Mouse (Mus musculus): Measurements from ENCODE around the gene Tspoap1. TPM values are rescaled to one million over a fixed set of nuclear protein-coding genes. Genes with fewer than 3 reads are reported as not detected.

The Tspoap1 gene
- polyA plus RNA-seq, 1 experiment = 3.1 TPM

DNA sequence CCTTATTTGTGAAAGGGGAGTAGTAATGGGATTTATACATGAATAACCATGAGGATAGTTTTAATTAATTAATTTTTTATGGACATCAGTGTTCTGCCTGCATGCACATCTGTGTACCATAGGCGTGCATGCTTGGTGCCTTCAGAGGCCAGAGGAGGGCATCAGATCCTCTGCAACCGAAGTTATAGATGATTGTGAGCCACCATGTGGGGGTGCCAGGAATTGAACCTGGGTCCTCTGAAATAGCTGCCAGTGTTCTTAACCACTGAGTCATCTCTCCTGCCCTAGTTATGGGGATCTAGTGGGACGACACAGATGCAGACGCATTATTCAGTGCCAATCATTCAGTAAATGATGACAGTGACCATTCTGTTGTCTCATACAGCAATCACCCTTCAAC, 37.5 kb upstream of the Tspoap1 start:
- H3K4me3 ChIP-seq (ENCODE audit: insufficient read depth, low read depth, low read length) = no peak overlapping the region
- 0 out of 2 replicates have a peak, but pooled peaks have one; percentile 15 for TF ChIP-seq CTCF (conservative IDR thresholded peaks at IDR 0.05; ENCODE audit: insufficient read depth, insufficient read length, low read depth, low read length)
- no peak for TF ChIP-seq POLR2A (IDR thresholded peaks at IDR 0.05; ENCODE audit: low read depth, low read length)
- 86% methylated on average over 4 of the region's 4 CpGs for WGBS
- H3K27ac ChIP-seq (ENCODE audit: insufficient read depth, low read depth, low read length) = no peak overlapping the region
- H3K4me1 ChIP-seq (ENCODE audit: control insufficient read depth, insufficient read depth, low read length) = no peaks in the 10 kb centered on the region
- no peaks in the 10 kb centered on the region; the same call in 1 of the 2 replicates for H3K36me3 ChIP-seq (ENCODE audit: control insufficient read depth, insufficient read depth, low read length)
- no peak for DNase-seq
- no peaks in the 10 kb centered on the region for H3K27me3 ChIP-seq (replicated peaks; ENCODE audit: control insufficient read depth, insufficient read depth, low read length)

GRCm38 (mm10) chr11:87725515-87725914, 34.8 kb upstream of the Tspoap1 start:
- no peak for DNase-seq
- Histone ChIP-seq H3K36me3 (ENCODE audit: control insufficient read depth, insufficient read depth, low read length) (no peaks in the 10 kb centered on the region), H3K27ac (ENCODE audit: insufficient read depth, low read depth, low read length) (no peak overlapping the region), H3K4me1 (ENCODE audit: control insufficient read depth, insufficient read depth, low read length) (no peaks in the 10 kb centered on the region), H3K4me3 (ENCODE audit: insufficient read depth, low read depth, low read length) (no peak overlapping the region), H3K27me3 (replicated peaks; ENCODE audit: control insufficient read depth, insufficient read depth, low read length) (no peaks in the 10 kb centered on the region)
- TF ChIP-seq CTCF (conservative IDR thresholded peaks at IDR 0.05; ENCODE audit: insufficient read depth, insufficient read length, low read depth, low read length) (no peak), POLR2A (IDR thresholded peaks at IDR 0.05; ENCODE audit: low read depth, low read length) (no peak)

DNA sequence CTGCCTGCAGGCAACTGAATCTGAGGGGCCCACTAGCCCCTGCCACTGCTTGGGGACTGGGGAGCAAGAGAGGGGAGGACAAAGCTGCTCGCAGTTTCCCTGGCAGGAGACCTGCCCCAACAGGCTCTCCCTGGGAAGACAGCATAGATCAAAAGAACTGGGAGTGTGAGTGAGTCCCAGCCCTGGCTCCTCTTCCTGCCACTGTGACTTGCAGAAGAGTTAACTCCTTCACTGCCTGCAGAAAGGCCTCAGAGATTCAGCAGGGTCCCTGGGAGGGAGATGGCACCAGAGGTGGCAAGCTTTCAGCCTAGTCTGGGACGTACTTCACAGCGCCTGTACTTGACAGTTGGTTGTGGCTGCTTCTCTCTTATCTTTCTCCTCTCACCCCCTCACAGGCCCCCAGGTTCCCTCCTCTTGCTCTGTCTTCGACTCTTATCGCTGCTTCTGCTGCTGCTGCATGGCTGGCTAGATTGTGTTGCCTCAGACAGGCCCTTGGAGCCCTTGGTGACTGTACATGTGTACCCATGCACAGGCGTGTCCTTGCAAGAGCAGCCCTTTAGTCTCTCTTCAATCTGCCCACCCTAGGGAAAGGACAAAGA, 34.3 kb upstream of the Tspoap1 start:
- no peak for TF ChIP-seq POLR2A (IDR thresholded peaks at IDR 0.05; ENCODE audit: low read depth, low read length)
- 56% methylated on average over 6 of the region's 6 CpGs for WGBS
- no peaks in the 10 kb centered on the region for H3K36me3 ChIP-seq (ENCODE audit: control insufficient read depth, insufficient read depth, low read length)
- no peak overlapping the region for H3K27ac ChIP-seq (ENCODE audit: insufficient read depth, low read depth, low read length)
- H3K4me1 ChIP-seq (ENCODE audit: control insufficient read depth, insufficient read depth, low read length) = no peaks in the 10 kb centered on the region
- no peak for DNase-seq
- H3K4me3 ChIP-seq (ENCODE audit: insufficient read depth, low read depth, low read length) = no peak overlapping the region
- no peaks in the 10 kb centered on the region for H3K27me3 ChIP-seq (replicated peaks; ENCODE audit: control insufficient read depth, insufficient read depth, low read length)

DNA sequence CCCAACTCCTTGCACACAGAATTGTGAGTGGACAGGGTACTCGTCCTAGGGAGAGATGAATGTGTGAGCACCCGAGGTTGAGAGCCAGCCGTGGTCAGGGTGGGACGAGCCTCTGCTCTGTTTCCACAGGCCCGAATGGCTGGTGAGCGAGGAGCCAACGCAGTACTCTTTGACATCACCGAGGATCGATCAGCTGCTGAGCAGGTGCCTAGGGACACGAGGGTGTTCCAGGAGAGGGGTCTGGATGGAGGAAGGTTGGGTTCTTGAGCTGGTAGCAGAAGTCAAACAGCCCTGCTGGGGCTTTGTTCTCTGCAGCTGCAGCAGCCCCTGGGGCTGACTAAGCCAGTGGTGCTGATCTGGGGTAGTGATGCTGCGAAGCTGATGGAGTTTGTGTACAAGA, 33.3 kb upstream of the Tspoap1 start:
- 77% methylated on average over 11 of the region's 11 CpGs for WGBS
- no peak overlapping the region for H3K27ac ChIP-seq (ENCODE audit: insufficient read depth, low read depth, low read length)
- no peaks in the 10 kb centered on the region for H3K36me3 ChIP-seq (ENCODE audit: control insufficient read depth, insufficient read depth, low read length)

DNA sequence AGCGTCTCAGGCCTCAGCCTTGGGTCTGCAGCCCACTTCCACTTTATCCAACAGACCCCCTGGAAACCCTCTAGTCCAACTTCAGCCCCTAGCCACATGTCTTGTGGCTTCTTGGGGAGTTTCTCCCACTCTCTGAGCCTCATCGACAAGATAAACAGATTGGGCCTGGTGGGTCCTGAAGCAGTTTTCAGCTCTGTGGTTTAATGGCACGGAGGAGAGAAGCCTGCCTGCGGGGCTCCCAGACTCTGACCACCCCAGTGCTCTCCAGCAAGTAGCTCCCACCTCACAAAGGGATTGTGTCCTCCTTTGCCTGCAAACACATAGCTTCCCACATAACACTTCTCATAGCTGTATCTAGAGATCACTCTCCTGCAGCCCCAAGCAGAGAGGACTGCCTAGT, 32.9 kb upstream of the Tspoap1 start:
- Histone ChIP-seq H3K4me1 (ENCODE audit: control insufficient read depth, insufficient read depth, low read length) (no peaks in the 10 kb centered on the region), H3K4me3 (ENCODE audit: insufficient read depth, low read depth, low read length) (no peak overlapping the region), H3K27ac (ENCODE audit: insufficient read depth, low read depth, low read length) (no peak overlapping the region), H3K36me3 (ENCODE audit: control insufficient read depth, insufficient read depth, low read length) (no peaks in the 10 kb centered on the region), H3K27me3 (replicated peaks; ENCODE audit: control insufficient read depth, insufficient read depth, low read length) (no peaks in the 10 kb centered on the region)
- DNase-seq = no peak
- 66% methylated on average over 4 of the region's 4 CpGs for WGBS
- TF ChIP-seq CTCF (conservative IDR thresholded peaks at IDR 0.05; ENCODE audit: insufficient read depth, insufficient read length, low read depth, low read length) (no peak), POLR2A (IDR thresholded peaks at IDR 0.05; ENCODE audit: low read depth, low read length) (no peak)

More for the DNA sequence above, 33.3 kb upstream of the Tspoap1 start:
- H3K4me3 ChIP-seq (ENCODE audit: insufficient read depth, low read depth, low read length) = no peak overlapping the region
- no peak for DNase-seq
- H3K4me1 ChIP-seq (ENCODE audit: control insufficient read depth, insufficient read depth, low read length) = no peaks in the 10 kb centered on the region
- H3K27me3 ChIP-seq (replicated peaks; ENCODE audit: control insufficient read depth, insufficient read depth, low read length) = no peaks in the 10 kb centered on the region
- TF ChIP-seq CTCF (conservative IDR thresholded peaks at IDR 0.05; ENCODE audit: insufficient read depth, insufficient read length, low read depth, low read length) = no peak
- no peak for TF ChIP-seq POLR2A (IDR thresholded peaks at IDR 0.05; ENCODE audit: low read depth, low read length)

- no peak for DNase-seq
- TF ChIP-seq CTCF (conservative IDR thresholded peaks at IDR 0.05; ENCODE audit: insufficient read depth, insufficient read length, low read depth, low read length) (no peak), POLR2A (IDR thresholded peaks at IDR 0.05; ENCODE audit: low read depth, low read length) (no peak)
- 48% methylated on average over 18 of the region's 18 CpGs for WGBS
- no peaks in the 10 kb centered on the region for H3K27me3 ChIP-seq (replicated peaks; ENCODE audit: control insufficient read depth, insufficient read depth, low read length)
- no peak overlapping the region for H3K27ac ChIP-seq (ENCODE audit: insufficient read depth, low read depth, low read length)
- no peak overlapping the region for H3K4me3 ChIP-seq (ENCODE audit: insufficient read depth, low read depth, low read length)
- H3K4me1 ChIP-seq (ENCODE audit: control insufficient read depth, insufficient read depth, low read length) = no peaks in the 10 kb centered on the region
- no peaks in the 10 kb centered on the region for H3K36me3 ChIP-seq (ENCODE audit: control insufficient read depth, insufficient read depth, low read length)
Observed at GRCm38 (mm10) chr11:87728850-87729592, 31.3 kb upstream of the Tspoap1 start.

- no peak for DNase-seq
- no peaks in the 10 kb centered on the region for H3K27me3 ChIP-seq (replicated peaks; ENCODE audit: control insufficient read depth, insufficient read depth, low read length)
- H3K36me3 ChIP-seq (ENCODE audit: control insufficient read depth, insufficient read depth, low read length) = no peaks in the 10 kb centered on the region
- H3K4me3 ChIP-seq (ENCODE audit: insufficient read depth, low read depth, low read length) = no peak overlapping the region
- H3K4me1 ChIP-seq (ENCODE audit: control insufficient read depth, insufficient read depth, low read length) = no peaks in the 10 kb centered on the region
- H3K27ac ChIP-seq (ENCODE audit: insufficient read depth, low read depth, low read length) = no peak overlapping the region
- WGBS = 83% methylated on average over 13 of the region's 13 CpGs
- TF ChIP-seq CTCF (conservative IDR thresholded peaks at IDR 0.05; ENCODE audit: insufficient read depth, insufficient read length, low read depth, low read length) (no peak), POLR2A (IDR thresholded peaks at IDR 0.05; ENCODE audit: low read depth, low read length) (no peak)
Observed at GRCm38 (mm10) chr11:87729593-87730185, 30.7 kb upstream of the Tspoap1 start.
